Mouse (Mus musculus): ENCODE data around the gene Wnt2b. TPM values are rescaled to one million over a fixed set of nuclear protein-coding genes. Genes with fewer than 3 reads are reported as not detected.

Gene Wnt2b
- polyA plus RNA-seq, 1 experiment from 2014 or later: not detected

Other genes with a start within 250 kb of the Wnt2b start
- 0.10 to 0.56 TPM (median 0.13 TPM) in 3 replicates for gene Ppm1j, start 180.9 kb downstream of the Wnt2b start, polyA plus RNA-seq (2018)
- not detected in 3 replicates for gene Fam19a3, start 180.1 kb downstream of the Wnt2b start, polyA plus RNA-seq (2018)
- gene Rhoc, start 173.5 kb downstream of the Wnt2b start, polyA plus RNA-seq (2018): 52.1 to 126 TPM (median 83.9 TPM) in 3 replicates
- gene Mov10, start 143.4 kb downstream of the Wnt2b start, polyA plus RNA-seq (2018): 24.0 to 42.1 TPM (median 27.2 TPM) in 3 replicates
- 25.4 to 31.0 TPM (median 25.4 TPM) in 3 replicates for gene St7l, start 97.9 kb downstream of the Wnt2b start, polyA plus RNA-seq (2018)
- 164 to 243 TPM (median 189 TPM) in 3 replicates for gene Capza1, start 97.4 kb downstream of the Wnt2b start, polyA plus RNA-seq (2018)
- gene Cttnbp2nl, start 91.2 kb upstream of the Wnt2b start, polyA plus RNA-seq (2018): 54.1 to 88.6 TPM (median 71.3 TPM) in 3 replicates
- not detected in 3 replicates for gene 4930564D02Rik, start 104.9 kb upstream of the Wnt2b start, polyA plus RNA-seq (2018)